Mouse (Mus musculus) adrenal gland (tissue): Measurements from ENCODE around the gene Abcc9.
"Not testable (repeated sequence)": the region's sequence is repeated elsewhere in the genome, so short reads cannot be mapped to it uniquely, and the experiment has no call there.

Source experiments
- intact Hi-C: fragments of 180-260 bp; cut with DNase I; formaldehyde crosslinking; loops from one replicate; pipeline ENCODE4 v1.15.1; 2025

Abcc9 gene

GRCm38 (mm10) chr6:142706688-142707087 lies 4.6 kb upstream of the Abcc9 start:
- intact Hi-C loops, result no loop called here

DNA sequence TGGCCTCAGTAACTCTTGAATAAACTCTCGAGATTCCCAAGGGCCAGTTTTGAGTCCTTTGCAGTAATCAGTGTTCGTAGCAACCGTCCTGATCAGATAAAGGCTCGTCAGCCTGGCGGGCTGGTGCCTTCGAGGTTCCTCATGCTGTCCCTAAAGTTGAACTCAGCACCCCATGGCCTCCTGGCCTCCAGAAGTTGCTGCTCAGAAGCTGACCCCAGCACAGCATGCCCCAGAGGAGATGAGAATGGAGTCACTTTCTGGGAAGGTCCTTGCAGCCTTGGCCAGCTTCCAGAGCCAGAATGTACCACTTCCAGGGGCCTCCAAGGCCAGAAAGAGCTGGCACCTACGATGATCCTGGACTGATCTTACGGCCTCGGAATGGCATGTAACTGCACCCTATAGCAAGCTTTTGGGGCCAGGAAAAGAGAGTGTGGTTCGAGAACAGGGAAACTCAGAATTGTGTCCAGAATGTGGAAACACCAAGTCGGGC lies 1.4 kb upstream of the Abcc9 start:
- intact Hi-C loops, result no loop called here

GRCm38 (mm10) chr6:142701161-142701560 lies 954 bp downstream of the Abcc9 start:
- intact Hi-C loops, result no loop called here

DNA sequence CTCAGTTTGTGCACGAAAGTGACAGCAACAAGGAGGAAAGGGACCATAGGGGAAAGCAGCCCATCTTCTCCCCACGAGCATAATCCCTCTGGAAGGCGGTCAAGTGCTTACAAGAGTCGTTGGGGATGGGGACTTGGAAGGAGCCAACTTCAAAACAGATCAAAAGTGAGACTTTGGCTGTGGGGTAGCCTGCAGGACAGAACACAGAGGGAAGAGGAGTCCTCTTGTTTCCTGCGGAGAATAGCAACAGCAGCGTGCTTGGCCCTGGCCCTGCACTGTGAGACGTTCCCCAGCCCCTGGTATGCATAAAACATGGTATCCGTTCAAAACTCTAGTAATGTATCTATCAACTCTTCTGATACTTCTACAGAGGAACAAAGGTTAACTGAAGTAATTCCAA lies 1.4 kb downstream of the Abcc9 start:
- intact Hi-C loops, result no loop called here

DNA sequence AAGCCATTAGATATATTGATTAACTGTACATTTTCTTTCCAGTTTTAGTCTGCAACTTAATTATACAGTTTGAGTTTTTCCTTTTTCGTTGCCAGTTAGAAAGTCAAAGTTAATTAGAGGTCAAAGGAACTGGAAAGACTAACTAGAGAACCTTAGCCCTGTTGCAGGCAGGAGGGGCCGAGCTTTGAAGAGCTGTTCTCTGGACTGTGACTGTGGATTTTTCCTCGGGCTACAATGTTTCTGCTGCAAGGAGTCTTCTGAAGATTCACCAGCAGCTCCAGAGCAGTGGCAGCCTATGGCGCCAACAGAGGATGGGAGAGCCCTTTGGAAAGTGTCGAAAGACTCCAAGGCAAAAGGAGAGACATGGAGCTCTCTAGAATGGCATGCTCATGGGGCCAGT lies 10.0 kb downstream of the Abcc9 start:
- intact Hi-C loops, result no loop called here

GRCm38 (mm10) chr6:142689673-142690072 lies 12.4 kb downstream of the Abcc9 start:
- intact Hi-C loops, result no loop called here

GRCm38 (mm10) chr6:142682985-142683691 lies 19.0 kb downstream of the Abcc9 start:
- intact Hi-C loops, result no loop called here

DNA sequence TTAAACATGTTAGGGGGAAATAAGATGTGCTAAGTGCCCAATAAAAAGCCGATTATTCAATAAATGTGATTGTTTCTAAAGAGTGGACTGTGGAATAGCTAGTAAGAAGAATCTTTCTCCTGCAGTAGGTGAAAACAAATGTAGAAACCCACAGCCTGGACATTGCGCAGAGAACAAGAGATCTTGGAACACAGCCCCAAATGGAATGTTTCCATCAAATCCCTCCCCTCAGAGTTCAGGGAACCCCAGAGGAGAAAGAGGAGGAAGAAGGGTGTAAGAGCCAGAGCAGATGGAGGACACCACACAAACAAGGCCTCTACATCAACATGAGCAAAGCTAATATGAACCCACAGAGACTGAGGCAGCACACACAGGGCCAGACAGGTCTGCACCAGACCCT lies 32.1 kb downstream of the Abcc9 start:
- intact Hi-C loops, result no loop called here

GRCm38 (mm10) chr6:142669343-142669742 lies 32.8 kb downstream of the Abcc9 start:
- intact Hi-C loops, result no loop called here

GRCm38 (mm10) chr6:142668831-142669230 lies 33.3 kb downstream of the Abcc9 start:
- intact Hi-C loops, result no loop called here

- intact Hi-C loops, result no loop called here
Observed at GRCm38 (mm10) chr6:142668419-142668766, 33.7 kb downstream of the Abcc9 start.

DNA sequence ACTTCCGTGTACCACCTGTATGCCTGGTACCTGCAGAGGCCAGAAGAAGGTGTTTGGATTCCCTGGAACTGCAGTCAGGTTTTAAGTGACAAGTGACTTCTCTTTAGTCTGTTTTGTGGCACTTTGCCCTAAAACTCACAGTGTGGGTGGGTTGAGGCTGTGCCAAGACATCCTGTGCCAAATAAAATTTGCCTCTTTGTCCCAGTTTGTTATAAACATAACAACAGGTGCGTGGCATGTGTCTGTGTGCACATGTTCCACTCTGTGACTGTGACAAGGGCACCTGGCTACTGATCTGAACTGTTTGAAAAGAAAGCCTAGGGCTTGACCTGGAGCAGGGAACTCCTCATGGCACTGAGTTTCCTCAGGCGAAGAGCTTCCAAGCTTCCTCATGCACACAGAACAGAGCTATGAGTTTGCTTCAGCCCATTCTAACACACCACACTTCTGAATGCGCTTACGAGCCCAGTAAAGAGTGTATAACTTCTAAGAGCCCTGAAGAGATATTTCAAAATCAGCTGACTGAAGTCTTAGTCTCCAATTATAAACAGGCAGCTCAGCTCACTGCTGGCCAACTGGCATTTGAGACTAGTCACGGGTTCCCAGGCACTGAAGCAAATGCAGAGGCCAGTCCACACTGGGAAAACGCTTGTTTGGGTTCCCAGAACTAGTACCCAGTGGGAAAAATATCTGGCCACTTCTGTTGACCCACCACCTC lies 34.3 kb downstream of the Abcc9 start:
- intact Hi-C loops, result no loop called here

- intact Hi-C loops, result not testable (repeated sequence)
Observed at GRCm38 (mm10) chr6:142662056-142662455, 40.1 kb downstream of the Abcc9 start.

- intact Hi-C loops, result no loop called here
Observed at GRCm38 (mm10) chr6:142659038-142659437, 43.1 kb downstream of the Abcc9 start.

GRCm38 (mm10) chr6:142654561-142654960 lies 47.6 kb downstream of the Abcc9 start:
- intact Hi-C loops, result no loop called here

DNA sequence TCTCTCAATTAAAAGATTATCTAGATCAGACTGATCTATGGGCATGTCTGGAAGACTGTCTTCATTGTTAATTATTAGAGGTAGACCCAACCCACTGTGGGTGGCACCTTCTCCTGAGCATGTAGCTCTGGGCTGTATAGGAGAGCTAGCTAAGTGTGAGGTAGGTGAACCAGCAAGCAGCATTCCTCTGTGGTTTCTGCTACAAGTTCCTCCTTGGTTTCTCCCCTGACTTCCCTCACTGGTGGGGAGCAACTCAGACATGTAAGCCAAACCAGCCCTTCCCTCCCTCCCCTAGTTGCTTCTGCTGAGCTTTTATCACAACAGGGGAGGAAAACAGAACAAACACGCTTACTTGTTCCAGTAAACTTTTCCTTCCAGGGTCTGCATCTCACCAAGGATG lies 49.9 kb downstream of the Abcc9 start:
- intact Hi-C loops, result no loop called here

GRCm38 (mm10) chr6:142649331-142649730 lies 52.8 kb downstream of the Abcc9 start:
- intact Hi-C loops, result no loop called here

GRCm38 (mm10) chr6:142645474-142645873 lies 56.6 kb downstream of the Abcc9 start:
- intact Hi-C loops, result no loop called here

DNA sequence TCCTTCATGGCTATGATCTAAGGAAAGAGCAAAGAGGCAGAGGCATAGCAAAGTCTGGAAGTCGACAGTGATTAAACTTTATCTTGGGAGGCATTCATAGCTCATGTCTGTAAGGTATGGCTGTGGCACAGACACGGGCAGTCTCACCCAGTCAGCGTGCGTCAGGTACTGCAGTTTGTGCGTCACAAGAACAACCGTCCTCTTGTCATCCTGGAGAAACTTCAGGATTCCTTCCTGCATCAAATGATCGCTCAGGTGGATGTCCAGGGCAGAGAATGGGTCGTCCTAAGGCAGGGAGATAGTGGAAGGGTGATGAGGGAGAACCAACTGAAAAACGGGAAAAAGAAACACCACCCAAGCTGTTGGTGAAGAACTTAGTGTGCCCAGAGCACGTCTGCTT lies 62.8 kb downstream of the Abcc9 start:
- intact Hi-C loops, result no loop called here

DNA sequence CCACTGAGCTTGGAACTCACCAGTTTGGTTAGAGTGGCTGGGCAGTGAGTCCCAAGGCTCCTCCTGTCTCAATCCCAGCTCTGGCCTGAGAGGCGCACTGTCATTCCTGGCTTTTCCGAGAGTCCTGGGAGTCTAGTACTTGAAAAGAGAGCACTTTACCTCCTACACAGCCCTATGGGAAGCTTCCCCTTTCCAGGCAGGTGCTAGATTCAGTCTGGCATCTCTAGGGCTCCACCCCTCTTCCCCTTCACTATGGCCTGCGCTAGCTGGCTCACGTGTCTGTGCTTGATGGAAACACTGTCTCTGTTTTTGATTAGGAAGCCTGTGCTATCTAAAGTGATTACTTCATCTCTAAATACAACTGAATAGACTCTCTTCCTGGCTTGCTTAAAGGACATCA lies 66.5 kb downstream of the Abcc9 start:
- intact Hi-C loops, result no loop called here

DNA sequence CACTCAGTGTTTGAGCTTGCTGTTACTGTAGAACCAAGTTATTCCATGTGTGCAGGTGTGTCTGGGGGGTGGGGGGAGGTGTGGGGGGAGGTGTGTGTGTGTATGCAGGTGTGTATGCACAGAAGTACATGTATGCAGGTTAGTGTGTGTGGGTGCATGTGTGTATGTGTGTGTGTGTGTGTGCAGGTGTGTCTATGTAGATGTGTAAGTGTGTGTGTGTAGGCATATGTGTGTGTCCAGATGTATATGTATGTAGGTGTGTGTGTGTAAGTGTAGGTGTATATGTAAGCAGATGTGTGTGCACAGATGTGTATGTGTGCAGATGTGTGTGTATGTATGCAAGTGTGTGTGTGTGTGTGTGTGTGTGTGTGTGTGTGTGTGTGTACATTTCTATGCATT lies 66.9 kb downstream of the Abcc9 start:
- intact Hi-C loops, result no loop called here

- intact Hi-C loops, result no loop called here
Observed at GRCm38 (mm10) chr6:142634530-142635184, 67.5 kb downstream of the Abcc9 start.
